Mouse (Mus musculus): ENCODE measurements around the gene Onecut1. TPM values are rescaled to one million over a fixed set of nuclear protein-coding genes. Genes with fewer than 3 reads are reported as not detected.
A peak's percentile ranks its signal among the peaks of the same experiment; 100 is the strongest.

The Onecut1 gene
- polyA plus RNA-seq, 1 experiment = 0.06 TPM

- Histone ChIP-seq H3K27me3 (ENCODE audit: control insufficient read depth, insufficient read depth, low read length) (peaks cover 34% of the 10 kb centered on the region), H3K4me3 (ENCODE audit: extremely low read depth, insufficient read depth, insufficient read length) (no peak overlapping the region), H3K27ac (ENCODE audit: insufficient read depth, low read length) (no peak overlapping the region), H3K36me3 (ENCODE audit: control insufficient read depth, insufficient read depth, low read length) (no peaks in the 10 kb centered on the region), H3K4me1 (ENCODE audit: control insufficient read depth, insufficient read depth, insufficient read length) (peaks cover 8% of the 10 kb centered on the region)
- WGBS = 17% methylated on average over 18 of the region's 18 CpGs
- no peak for TF ChIP-seq CTCF (IDR thresholded peaks at IDR 0.05; ENCODE audit: extremely low read depth, insufficient read depth, insufficient read length, insufficient replicate concordance)
- no peak for TF ChIP-seq POLR2A (IDR thresholded peaks at IDR 0.05; ENCODE audit: low read depth, low read length)
- DNase-seq (ENCODE audit: low read depth in 1 of 2, low spot score in 2 of 2) = no peak
Observed at GRCm38 (mm10) chr9:74860461-74860860, 1.3 kb upstream of the Onecut1 start.

GRCm38 (mm10) chr9:74862096-74862780 lies 517 bp downstream of the Onecut1 start:
- Histone ChIP-seq H3K27me3 (ENCODE audit: control insufficient read depth, insufficient read depth, low read length) (peaks cover 40% of the 10 kb centered on the region), H3K4me1 (ENCODE audit: control insufficient read depth, insufficient read depth, insufficient read length) (peaks cover 8% of the 10 kb centered on the region), H3K27ac (ENCODE audit: insufficient read depth, low read length) (no peak overlapping the region), H3K36me3 (ENCODE audit: control insufficient read depth, insufficient read depth, low read length) (no peaks in the 10 kb centered on the region), H3K4me3 (ENCODE audit: extremely low read depth, insufficient read depth, insufficient read length) (peak overlapping the region; percentile 0; the same call in 1 of the 2 replicates)
- WGBS = 3% methylated on average over 48 of the region's 48 CpGs
- TF ChIP-seq CTCF (IDR thresholded peaks at IDR 0.05; ENCODE audit: extremely low read depth, insufficient read depth, insufficient read length, insufficient replicate concordance) (no peak), POLR2A (IDR thresholded peaks at IDR 0.05; ENCODE audit: low read depth, low read length) (no peak)
- DNase-seq (ENCODE audit: low read depth in 1 of 2, low spot score in 2 of 2) = no peak

DNA sequence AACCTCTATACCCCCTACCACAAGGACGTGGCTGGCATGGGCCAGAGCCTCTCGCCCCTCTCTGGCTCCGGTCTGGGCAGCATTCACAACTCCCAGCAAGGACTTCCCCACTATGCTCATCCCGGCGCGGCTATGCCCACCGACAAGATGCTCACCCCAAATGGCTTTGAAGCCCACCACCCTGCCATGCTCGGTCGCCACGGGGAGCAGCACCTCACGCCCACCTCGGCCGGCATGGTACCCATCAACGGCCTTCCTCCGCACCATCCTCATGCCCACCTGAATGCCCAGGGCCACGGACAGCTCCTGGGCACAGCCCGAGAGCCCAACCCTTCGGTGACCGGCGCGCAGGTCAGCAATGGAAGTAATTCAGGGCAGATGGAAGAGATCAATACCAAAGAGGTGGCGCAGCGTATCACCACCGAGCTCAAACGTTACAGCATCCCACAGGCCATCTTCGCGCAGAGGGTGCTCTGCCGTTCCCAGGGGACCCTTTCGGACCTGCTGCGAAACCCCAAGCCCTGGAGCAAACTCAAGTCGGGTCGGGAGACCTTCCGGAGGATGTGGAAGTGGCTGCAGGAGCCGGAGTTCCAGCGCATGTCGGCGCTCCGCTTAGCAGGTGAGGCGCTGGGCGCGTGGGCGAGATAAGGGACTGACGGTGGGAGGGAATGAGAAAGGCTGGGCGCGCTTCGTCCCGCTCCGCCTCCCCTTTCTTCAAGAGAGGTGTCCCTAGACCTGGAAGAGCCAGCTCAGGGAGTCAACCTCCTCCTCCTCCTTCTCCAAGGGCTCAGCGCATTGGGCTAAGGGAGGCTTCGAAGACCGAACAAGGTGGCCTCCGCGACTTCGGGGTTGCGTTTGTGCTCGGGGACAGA lies 1.3 kb downstream of the Onecut1 start:
- 7% methylated on average over 56 of the region's 56 CpGs for WGBS
- no peak for DNase-seq (ENCODE audit: low read depth in 1 of 2, low spot score in 2 of 2)
- Histone ChIP-seq H3K27me3 (ENCODE audit: control insufficient read depth, insufficient read depth, low read length) (peaks cover 42% of the 10 kb centered on the region), H3K4me1 (ENCODE audit: control insufficient read depth, insufficient read depth, insufficient read length) (peaks cover 8% of the 10 kb centered on the region), H3K27ac (ENCODE audit: insufficient read depth, low read length) (no peak overlapping the region), H3K4me3 (ENCODE audit: extremely low read depth, insufficient read depth, insufficient read length) (no peak overlapping the region), H3K36me3 (ENCODE audit: control insufficient read depth, insufficient read depth, low read length) (no peaks in the 10 kb centered on the region)
- no peak for TF ChIP-seq POLR2A (IDR thresholded peaks at IDR 0.05; ENCODE audit: low read depth, low read length)
- TF ChIP-seq CTCF (IDR thresholded peaks at IDR 0.05; ENCODE audit: extremely low read depth, insufficient read depth, insufficient read length, insufficient replicate concordance) = no peak

GRCm38 (mm10) chr9:74863655-74864443 lies 2.1 kb downstream of the Onecut1 start:
- Histone ChIP-seq H3K36me3 (ENCODE audit: control insufficient read depth, insufficient read depth, low read length) (no peaks in the 10 kb centered on the region), H3K27me3 (ENCODE audit: control insufficient read depth, insufficient read depth, low read length) (peaks cover 41% of the 10 kb centered on the region), H3K27ac (ENCODE audit: insufficient read depth, low read length) (no peak overlapping the region), H3K4me1 (ENCODE audit: control insufficient read depth, insufficient read depth, insufficient read length) (peaks cover 8% of the 10 kb centered on the region), H3K4me3 (ENCODE audit: extremely low read depth, insufficient read depth, insufficient read length) (no peak overlapping the region)
- 7% methylated on average over 36 of the region's 36 CpGs for WGBS
- DNase-seq (ENCODE audit: low read depth in 1 of 2, low spot score in 2 of 2) = no peak
- TF ChIP-seq CTCF (IDR thresholded peaks at IDR 0.05; ENCODE audit: extremely low read depth, insufficient read depth, insufficient read length, insufficient replicate concordance) = no peak
- TF ChIP-seq POLR2A (IDR thresholded peaks at IDR 0.05; ENCODE audit: low read depth, low read length) = no peak

- no peak for TF ChIP-seq POLR2A (IDR thresholded peaks at IDR 0.05; ENCODE audit: low read depth, low read length)
- no peak for TF ChIP-seq CTCF (IDR thresholded peaks at IDR 0.05; ENCODE audit: extremely low read depth, insufficient read depth, insufficient read length, insufficient replicate concordance)
- peaks cover 8% of the 10 kb centered on the region for H3K4me1 ChIP-seq (ENCODE audit: control insufficient read depth, insufficient read depth, insufficient read length)
- peaks cover 41% of the 10 kb centered on the region for H3K27me3 ChIP-seq (ENCODE audit: control insufficient read depth, insufficient read depth, low read length)
- WGBS = 10% methylated on average over 14 of the region's 14 CpGs
- H3K4me3 ChIP-seq (ENCODE audit: extremely low read depth, insufficient read depth, insufficient read length) = no peak overlapping the region
- H3K36me3 ChIP-seq (ENCODE audit: control insufficient read depth, insufficient read depth, low read length) = no peaks in the 10 kb centered on the region
- DNase-seq (ENCODE audit: low read depth in 1 of 2, low spot score in 2 of 2) = no peak
- H3K27ac ChIP-seq (ENCODE audit: insufficient read depth, low read length) = no peak overlapping the region
Observed at GRCm38 (mm10) chr9:74864471-74864870, 2.8 kb downstream of the Onecut1 start.

DNA sequence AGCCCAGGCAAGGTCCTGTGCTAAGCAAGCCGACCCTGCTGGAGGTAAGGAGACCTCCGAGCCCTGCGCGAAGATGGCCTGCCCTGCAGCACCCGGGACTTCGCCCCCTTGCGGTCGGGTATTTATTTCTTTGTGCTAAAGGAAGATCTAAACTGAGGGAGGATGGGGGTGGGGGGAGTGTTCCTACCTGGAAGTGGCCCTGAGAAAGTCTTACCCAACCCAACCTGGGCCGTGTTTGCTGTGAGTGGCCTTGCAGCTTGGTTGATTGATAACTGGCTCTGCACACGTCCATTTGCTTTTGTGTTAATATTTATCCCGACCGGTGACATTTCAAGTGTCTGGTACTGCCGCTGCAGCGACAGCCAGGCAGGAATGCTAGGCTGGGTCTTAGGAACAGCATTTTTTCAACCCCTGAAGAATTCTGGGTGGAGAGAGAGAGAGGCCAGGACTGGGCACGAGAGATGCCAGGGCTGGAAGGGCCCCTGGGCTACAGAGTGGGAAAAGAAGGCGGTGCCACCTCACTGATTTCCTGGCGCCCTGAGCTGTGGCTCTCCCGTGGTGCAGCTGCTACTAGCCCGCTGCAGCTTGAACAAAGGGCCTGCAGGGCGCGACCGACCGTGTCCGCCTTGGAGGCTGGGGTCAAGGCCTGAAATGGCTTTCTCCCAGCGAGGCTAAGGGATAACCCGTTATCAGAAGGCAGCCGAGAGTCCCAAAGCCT lies 5.0 kb downstream of the Onecut1 start:
- TF ChIP-seq POLR2A (IDR thresholded peaks at IDR 0.05; ENCODE audit: low read depth, low read length) = no peak
- TF ChIP-seq CTCF (IDR thresholded peaks at IDR 0.05; ENCODE audit: extremely low read depth, insufficient read depth, insufficient read length, insufficient replicate concordance) = no peak
- WGBS = 14% methylated on average over 27 of the region's 27 CpGs
- H3K4me3 ChIP-seq (ENCODE audit: extremely low read depth, insufficient read depth, insufficient read length) = no peak overlapping the region
- peaks cover 8% of the 10 kb centered on the region for H3K4me1 ChIP-seq (ENCODE audit: control insufficient read depth, insufficient read depth, insufficient read length)
- no peaks in the 10 kb centered on the region for H3K36me3 ChIP-seq (ENCODE audit: control insufficient read depth, insufficient read depth, low read length)
- no peak for DNase-seq (ENCODE audit: low read depth in 1 of 2, low spot score in 2 of 2)
- H3K27ac ChIP-seq (ENCODE audit: insufficient read depth, low read length) = no peak overlapping the region
- peaks cover 33% of the 10 kb centered on the region for H3K27me3 ChIP-seq (ENCODE audit: control insufficient read depth, insufficient read depth, low read length)
